Mouse (Mus musculus) natural killer cell, adult 2 months (primary cell): Measurements from ENCODE around the gene Akr1c13.

ENCODE experiments used
- DNase-seq, 2 experiments: peaks; one replicate each; pipeline ENCODE4 v3.0.0; 2022; ENCODE audit warnings: low spot score in 2 of 2

Gene Akr1c13

GRCm38 (mm10) chr13:4244861-4245559, 54.1 kb downstream of the Akr1c13 start:
- no peak for DNase-seq

- no peak for DNase-seq
Observed at GRCm38 (mm10) chr13:4249347-4249746, 58.4 kb downstream of the Akr1c13 start.
